Mouse (Mus musculus) spleen, postnatal 10 days (tissue): ENCODE measurements around the gene Ptpn23.
"Not testable (repeated sequence)": the region's sequence is repeated elsewhere in the genome, so short reads cannot be mapped to it uniquely, and the experiment has no call there.

Source experiments
- DNase-seq, 2 experiments: peaks; one replicate each; pipeline ENCODE4 v3.0.0; 2021 to 2022; ENCODE audit warnings: low spot score in 2 of 2

The Ptpn23 gene

GRCm38 (mm10) chr9:110381292-110381691 lies 26.7 kb downstream of the Ptpn23 start:
- DNase-seq, result no peak

GRCm38 (mm10) chr9:110380662-110381061 lies 27.4 kb downstream of the Ptpn23 start:
- no peak for DNase-seq

- DNase-seq, result no peak
These were observed 28.7 kb downstream of the Ptpn23 start for GRCm38 (mm10) chr9:110379361-110379760.

GRCm38 (mm10) chr9:110377655-110378054 lies 30.4 kb downstream of the Ptpn23 start:
- not testable (repeated sequence) for DNase-seq

- no peak for DNase-seq
These were observed 32.3 kb downstream of the Ptpn23 start for GRCm38 (mm10) chr9:110375668-110376067.

- DNase-seq, result no peak
These were observed 34.1 kb downstream of the Ptpn23 start for GRCm38 (mm10) chr9:110373871-110374270.

- no peak for DNase-seq
These were observed 38.2 kb downstream of the Ptpn23 start for GRCm38 (mm10) chr9:110369860-110370259.

GRCm38 (mm10) chr9:110366746-110367145 lies 41.3 kb downstream of the Ptpn23 start:
- no peak for DNase-seq

- no peak for DNase-seq
These were observed 45.7 kb downstream of the Ptpn23 start for GRCm38 (mm10) chr9:110362337-110362736.

GRCm38 (mm10) chr9:110361299-110361698 lies 46.7 kb downstream of the Ptpn23 start:
- no peak for DNase-seq

GRCm38 (mm10) chr9:110358341-110358740 lies 49.7 kb downstream of the Ptpn23 start:
- DNase-seq, result no peak

- no peak for DNase-seq
These were observed 55.9 kb downstream of the Ptpn23 start for GRCm38 (mm10) chr9:110351932-110352632.

- DNase-seq, result no peak
These were observed 56.7 kb downstream of the Ptpn23 start for GRCm38 (mm10) chr9:110351350-110351749.

- DNase-seq, result no peak
These were observed 57.4 kb downstream of the Ptpn23 start for GRCm38 (mm10) chr9:110350612-110351011.

- DNase-seq, result no peak
These were observed 57.8 kb downstream of the Ptpn23 start for GRCm38 (mm10) chr9:110350188-110350587.

GRCm38 (mm10) chr9:110348899-110349298 lies 59.1 kb downstream of the Ptpn23 start:
- no peak for DNase-seq

GRCm38 (mm10) chr9:110345057-110345739 lies 62.8 kb downstream of the Ptpn23 start:
- no peak for DNase-seq

GRCm38 (mm10) chr9:110343805-110344204 lies 64.2 kb downstream of the Ptpn23 start:
- no peak for DNase-seq

GRCm38 (mm10) chr9:110342008-110342407 lies 66.0 kb downstream of the Ptpn23 start:
- no peak for DNase-seq

GRCm38 (mm10) chr9:110340037-110340750 lies 67.8 kb downstream of the Ptpn23 start:
- DNase-seq, result no peak
